Mouse (Mus musculus) ES-E14 (cell line): ENCODE data around the gene Rbm7. TPM values are rescaled to one million over a fixed set of nuclear protein-coding genes. Genes with fewer than 3 reads are reported as not detected.

Experiments used
- DNase-seq: peaks from one replicate; pipeline ENCODE4 v3.0.0-alpha.2; 2013; ENCODE audit warnings: low read depth, low spot score
- H3K27ac ChIP-seq: 2 replicates; pipeline ENCODE4 v1.5.1; 2012; ENCODE audit warnings: low read depth, mild to moderate bottlenecking, low read length, moderate library complexity, mixed read lengths; ENCODE audit not compliant: poor library complexity, insufficient read depth, severe bottlenecking
- H3K36me3 ChIP-seq: 2 replicates; pipeline ENCODE4 v1.6.1; 2012; ENCODE audit warnings: mild to moderate bottlenecking, low read length, moderate library complexity, mixed read lengths; ENCODE audit not compliant: control insufficient read depth, poor library complexity, insufficient read depth, severe bottlenecking
- H3K4me1 ChIP-seq, 2 experiments: fragments of 150-350 bp in 1 of 2; sonication (generic) in 1 of 2; 2 replicates each; pipeline ENCODE4 v1.6.1; 2012; ENCODE audit warnings: low read length in 2 of 2, mild to moderate bottlenecking in 1 of 2, mixed read lengths in 1 of 2; ENCODE audit not compliant: control insufficient read depth in 2 of 2, insufficient read depth in 2 of 2, poor library complexity in 1 of 2
- H3K4me3 ChIP-seq, 2 experiments: fragments of 150-350 bp in 1 of 2; sonication (generic) in 1 of 2; 2 replicates each; pipeline ENCODE4 v1.5.1; 2012; ENCODE audit warnings: low read length in 2 of 2, low read depth in 1 of 2, mild to moderate bottlenecking in 1 of 2, mixed read lengths in 1 of 2; ENCODE audit not compliant: insufficient read depth in 1 of 2, poor library complexity in 1 of 2, severe bottlenecking in 1 of 2
- H3K9ac ChIP-seq: 2 replicates; pipeline ENCODE4 v1.6.1; 2012; ENCODE audit warnings: low read depth, mild to moderate bottlenecking, low read length, mixed read lengths; ENCODE audit not compliant: poor library complexity, insufficient read depth, severe bottlenecking
- H3K9me3 ChIP-seq: fragments of 150-350 bp; sonication (generic); 2 replicates; pipeline ENCODE4 v1.6.1; 2012; ENCODE audit warnings: low read depth, mild to moderate bottlenecking, low read length; ENCODE audit not compliant: control insufficient read depth, insufficient read depth
- CHD2 ChIP-seq: IDR thresholded peaks from 2 replicates; pipeline ENCODE4 v1.6.1; 2014; ENCODE audit warnings: mild to moderate bottlenecking, low read depth, low read length, inconsistent platforms
- HCFC1 ChIP-seq: IDR thresholded peaks from 2 replicates; pipeline ENCODE4 v1.6.1; 2012; ENCODE audit warnings: low read length, inconsistent platforms, borderline replicate concordance; ENCODE audit not compliant: insufficient read depth
- MAFK ChIP-seq: IDR thresholded peaks from 2 replicates; pipeline ENCODE4 v1.6.1; 2014; ENCODE audit warnings: mild to moderate bottlenecking, low read depth, low read length, inconsistent platforms; ENCODE audit not compliant: insufficient read depth
- ZC3H11A ChIP-seq: IDR thresholded peaks from 2 replicates; pipeline ENCODE4 v1.6.1; 2012; ENCODE audit warnings: low read depth, mild to moderate bottlenecking, inconsistent platforms, low read length, borderline replicate concordance
- ZNF384 ChIP-seq: IDR thresholded peaks from 2 replicates; pipeline ENCODE4 v1.6.1; 2012; ENCODE audit warnings: low read depth, low read length, inconsistent platforms
- in situ Hi-C, 2 experiments: fragments of 600-800 bp; cut with MboI; formaldehyde crosslinking; loops; one replicate each; pipeline ENCODE4 v1.15.1; 2025; ENCODE audit warnings: low sequenced_read_pairs in 2 of 2, inconsistent platforms in 1 of 2; ENCODE audit not compliant: unreplicated experiment in 2 of 2
- total RNA-seq: library from RNA; depleted of rRNA; stranded (reverse); fragments of 300-350 nt; gene quantifications from 2 replicates; pipeline ENCODE4 v1.2.3, GENCODE M21; 2012; rRNA removed

The Rbm7 gene
- total RNA-seq, 1 experiment: 40.0 TPM

- Histone ChIP-seq H3K36me3 (no peaks in the 10 kb centered on the region), H3K4me1 (no peaks in the 10 kb centered on the region), H3K4me3 (no peak overlapping the region), H3K9me3 (no peaks in the 10 kb centered on the region), H3K27ac (no peak overlapping the region), H3K9ac (no peak overlapping the region)
- in situ Hi-C loops: no loop called here
- no peak for DNase-seq
- TF ChIP-seq CHD2 (no peak), ZNF384 (no peak), ZC3H11A (no peak), MAFK (no peak), HCFC1 (no peak)
Observed at GRCm38 (mm10) chr9:48443873-48444272, 51.2 kb downstream of the Rbm7 start.

Other genes starting within 250 kb of the Rbm7 start
- 0.13 TPM in 1 of 2 replicates, not detected in the other for gene Nxpe2, start 141.8 kb downstream of the Rbm7 start, total RNA-seq
- 55.5 and 64.7 TPM in 2 replicates for gene Rexo2, start 14.7 kb downstream of the Rbm7 start, total RNA-seq
- 21.9 and 32.5 TPM in 2 replicates for gene Gm5617, start 143 bp upstream of the Rbm7 start, total RNA-seq
- gene Nnmt, start 109.9 kb upstream of the Rbm7 start, total RNA-seq: 0.31 TPM in 1 of 2 replicates, not detected in the other